Mouse (Mus musculus): ENCODE results near the gene Nup93. TPM values are rescaled to one million over a fixed set of nuclear protein-coding genes. Genes with fewer than 3 reads are reported as not detected.
A peak's percentile ranks its signal among the peaks of the same experiment; 100 is the strongest.

The Nup93 gene
- polyA plus RNA-seq, 1 experiment from 2014 or later = 91.6 TPM

DNA sequence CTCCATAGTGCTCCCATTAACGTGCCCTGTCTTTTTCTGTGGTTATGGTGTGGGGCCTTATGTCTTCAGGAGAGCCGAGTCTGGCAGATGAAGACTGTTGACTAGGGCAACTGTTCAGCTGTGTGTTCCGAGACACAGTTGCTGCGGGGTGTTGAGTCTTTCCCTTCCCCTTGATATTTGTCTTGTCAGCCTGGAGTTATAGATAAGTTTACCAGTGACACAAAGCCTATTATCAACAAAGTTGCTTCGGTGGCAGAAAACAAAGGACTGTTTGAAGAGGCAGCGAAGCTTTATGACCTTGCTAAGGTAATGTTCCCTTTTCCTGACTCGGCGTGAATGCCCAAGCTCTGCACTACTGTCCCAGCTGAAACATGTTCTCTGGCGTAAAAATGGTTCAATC is 93.3 kb downstream of the Nup93 start:
- Histone ChIP-seq H3K9ac (no peak overlapping the region), H3K4me3 (replicated peaks) (no peak overlapping the region), H3K4me1 (no peaks in the 10 kb centered on the region), H3K27ac (no peak overlapping the region), H3K4me2 (no peak overlapping the region), H3K9me3 (replicated peaks) (no peaks in the 10 kb centered on the region), H3K36me3 (peaks cover 91% of the 10 kb centered on the region), H3K27me3 (no peaks in the 10 kb centered on the region)
- WGBS = 86% methylated on average over 9 of the region's 9 CpGs
- ATAC-seq (replicated peaks; ENCODE audit: low FRiP score) = no peak

DNA sequence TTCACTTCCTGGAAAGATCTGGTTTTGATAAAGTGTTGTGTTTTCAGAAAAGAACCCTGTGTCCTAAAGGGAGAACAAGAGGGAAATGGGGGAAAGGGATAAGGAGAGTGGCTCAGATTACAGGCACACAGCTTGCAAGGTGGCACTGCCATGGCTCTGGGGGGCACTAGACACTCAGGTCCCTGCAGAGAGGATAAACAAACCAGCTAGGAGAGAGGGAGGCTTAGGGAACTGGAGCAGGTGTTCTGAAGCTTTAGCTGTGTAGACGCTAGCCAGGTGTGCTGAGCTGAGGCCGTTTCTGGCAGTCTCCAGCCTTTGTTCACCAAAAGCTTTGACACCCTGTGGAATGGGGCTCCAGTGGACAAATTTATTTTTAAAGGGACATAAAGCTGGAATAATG is 99.7 kb downstream of the Nup93 start:
- H3K4me3 ChIP-seq (replicated peaks) = no peak overlapping the region
- H3K4me1 ChIP-seq = no peaks in the 10 kb centered on the region
- peaks cover 58% of the 10 kb centered on the region for H3K36me3 ChIP-seq
- no peak for ATAC-seq (replicated peaks; ENCODE audit: low FRiP score)
- 79% methylated on average over 2 of the region's 2 CpGs for WGBS
- H3K9me3 ChIP-seq (replicated peaks) = no peaks in the 10 kb centered on the region
- H3K27ac ChIP-seq = no peak overlapping the region
- no peaks in the 10 kb centered on the region for H3K27me3 ChIP-seq
- H3K4me2 ChIP-seq = no peak overlapping the region
- H3K9ac ChIP-seq = no peak overlapping the region

DNA sequence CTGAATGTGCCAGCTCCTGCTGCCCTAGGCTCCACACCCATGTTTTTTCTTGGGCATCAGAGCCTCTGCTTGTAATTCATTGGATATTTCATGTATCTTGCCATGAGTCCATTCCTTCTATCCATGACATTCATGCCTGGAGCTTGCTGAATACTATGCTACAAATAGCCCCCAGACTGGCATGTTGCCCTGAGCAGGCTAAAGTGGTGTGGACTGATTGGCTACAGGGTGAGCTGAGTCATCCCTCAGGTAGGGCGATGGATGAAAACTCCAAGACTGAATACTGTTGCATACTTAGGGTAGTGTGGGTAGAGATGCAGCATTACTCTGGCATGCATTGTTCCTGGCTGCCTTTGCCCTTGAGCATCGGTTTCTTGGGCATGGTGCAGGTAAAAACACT is 102.9 kb downstream of the Nup93 start:
- Histone ChIP-seq H3K27me3 (no peaks in the 10 kb centered on the region), H3K4me1 (no peaks in the 10 kb centered on the region), H3K4me2 (no peak overlapping the region), H3K4me3 (replicated peaks) (no peak overlapping the region), H3K9me3 (replicated peaks) (no peaks in the 10 kb centered on the region), H3K27ac (no peak overlapping the region), H3K36me3 (peaks cover 29% of the 10 kb centered on the region), H3K9ac (no peak overlapping the region)
- 91% methylated on average over 2 of the region's 2 CpGs for WGBS
- ATAC-seq (replicated peaks; ENCODE audit: low FRiP score) = no peak

DNA sequence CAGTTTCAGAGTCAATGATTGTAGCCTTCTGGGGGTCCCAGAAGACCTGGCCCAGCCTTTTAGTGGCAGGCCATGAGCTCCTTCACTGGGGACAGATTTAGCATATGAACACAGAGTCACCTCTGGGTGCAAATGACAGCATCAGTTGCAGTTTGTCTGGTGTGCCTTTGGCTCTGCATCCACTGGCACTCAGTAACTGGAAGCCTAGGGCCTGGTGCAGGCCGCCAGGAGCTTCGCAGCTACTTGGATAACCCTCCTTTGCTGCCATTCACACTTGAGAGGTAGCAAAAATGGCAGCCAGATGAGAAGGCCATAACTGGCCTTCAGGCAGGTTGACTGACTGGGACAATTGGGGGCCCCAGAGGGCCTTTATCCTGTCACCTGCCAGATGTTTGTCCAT is 103.3 kb downstream of the Nup93 start:
- no peaks in the 10 kb centered on the region for H3K4me1 ChIP-seq
- H3K9ac ChIP-seq = no peak overlapping the region
- no peaks in the 10 kb centered on the region for H3K9me3 ChIP-seq (replicated peaks)
- ATAC-seq (replicated peaks; ENCODE audit: low FRiP score) = no peak
- no peak overlapping the region for H3K4me3 ChIP-seq (replicated peaks)
- H3K27ac ChIP-seq = no peak overlapping the region
- no peak overlapping the region for H3K4me2 ChIP-seq
- 95% methylated on average over 2 of the region's 2 CpGs for WGBS
- H3K27me3 ChIP-seq = no peaks in the 10 kb centered on the region
- peaks cover 24% of the 10 kb centered on the region for H3K36me3 ChIP-seq

DNA sequence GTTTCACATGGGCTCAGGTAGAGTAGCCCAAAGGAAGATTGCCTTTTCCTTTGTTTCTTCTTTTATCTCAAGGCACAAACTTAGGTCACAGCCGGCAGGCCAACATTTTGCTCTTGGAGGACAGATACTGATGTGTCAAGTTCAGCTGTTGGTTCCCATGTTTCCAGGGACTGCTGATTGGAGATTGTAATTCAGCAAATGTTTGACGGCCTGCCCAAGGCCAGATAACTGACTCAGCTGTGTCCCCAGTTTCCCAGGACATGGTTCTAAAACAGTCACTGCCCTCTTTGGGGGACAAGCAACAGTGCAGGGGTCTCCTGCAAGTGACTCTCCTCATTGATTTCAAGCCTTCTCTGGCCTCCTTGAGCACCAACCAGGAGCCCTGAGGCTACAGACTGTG is 105.7 kb downstream of the Nup93 start:
- no peaks in the 10 kb centered on the region for H3K4me1 ChIP-seq
- H3K4me3 ChIP-seq (replicated peaks) = no peak overlapping the region
- peaks cover 11% of the 10 kb centered on the region for H3K36me3 ChIP-seq
- no peak overlapping the region for H3K9ac ChIP-seq
- H3K9me3 ChIP-seq (replicated peaks) = no peaks in the 10 kb centered on the region
- no peak for ATAC-seq (replicated peaks; ENCODE audit: low FRiP score)
- no peaks in the 10 kb centered on the region for H3K27me3 ChIP-seq
- no peak overlapping the region for H3K4me2 ChIP-seq
- WGBS = 84% methylated on average over 2 of the region's 2 CpGs
- H3K27ac ChIP-seq = no peak overlapping the region

DNA sequence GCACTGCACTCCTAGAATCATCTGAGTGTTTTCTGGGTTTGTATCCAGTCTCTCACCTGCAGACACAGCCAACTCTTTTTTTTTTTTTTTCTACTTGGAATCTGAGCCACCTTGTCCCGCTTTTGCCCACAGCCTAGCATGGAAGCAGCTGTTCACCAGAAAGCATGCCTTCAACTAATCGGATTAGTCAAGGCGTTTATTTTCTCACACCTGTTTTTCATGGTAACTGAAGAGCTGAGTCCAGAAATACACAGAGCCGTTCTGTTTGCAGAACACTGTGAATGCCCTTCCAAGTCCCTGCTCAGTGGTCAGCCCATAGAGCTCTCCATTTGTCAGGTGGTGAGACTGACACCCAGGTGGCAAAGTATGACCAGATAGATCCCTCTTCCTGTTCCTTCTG is 107.7 kb downstream of the Nup93 start:
- H3K27ac ChIP-seq = no peak overlapping the region
- no peaks in the 10 kb centered on the region for H3K27me3 ChIP-seq
- ATAC-seq (replicated peaks; ENCODE audit: low FRiP score) = no peak
- WGBS = 72% methylated on average over 4 of the region's 4 CpGs
- H3K4me1 ChIP-seq = no peaks in the 10 kb centered on the region
- no peak overlapping the region for H3K4me2 ChIP-seq
- H3K36me3 ChIP-seq = no peaks in the 10 kb centered on the region
- H3K9me3 ChIP-seq (replicated peaks) = no peaks in the 10 kb centered on the region
- H3K4me3 ChIP-seq (replicated peaks) = no peak overlapping the region
- H3K9ac ChIP-seq = no peak overlapping the region

DNA sequence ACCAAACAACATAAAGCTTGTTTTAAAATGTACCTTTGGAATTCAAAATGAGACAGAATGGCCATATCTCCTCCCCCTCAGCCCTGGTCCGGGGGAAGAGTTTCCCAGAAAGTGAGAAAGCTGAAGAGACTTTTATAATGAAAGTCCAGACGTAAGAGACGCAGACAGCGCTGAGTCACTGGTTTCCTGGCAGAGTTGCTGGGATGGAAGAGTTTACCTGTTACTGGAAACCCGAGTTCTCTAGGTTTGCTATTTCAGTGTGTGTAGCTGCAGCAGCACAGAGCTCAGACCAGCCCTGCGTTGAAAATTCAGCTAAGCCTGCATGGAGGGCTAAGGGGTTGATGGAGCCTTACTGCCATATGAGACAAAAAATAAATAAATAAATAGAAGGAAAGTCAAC is 108.7 kb downstream of the Nup93 start:
- Histone ChIP-seq H3K27ac (no peak overlapping the region), H3K4me3 (replicated peaks) (no peak overlapping the region), H3K36me3 (no peaks in the 10 kb centered on the region), H3K4me2 (no peak overlapping the region), H3K9me3 (replicated peaks) (no peaks in the 10 kb centered on the region), H3K9ac (no peak overlapping the region), H3K4me1 (no peaks in the 10 kb centered on the region), H3K27me3 (no peaks in the 10 kb centered on the region)
- 77% methylated on average over 6 of the region's 6 CpGs for WGBS
- ATAC-seq (replicated peaks; ENCODE audit: low FRiP score) = no peak

DNA sequence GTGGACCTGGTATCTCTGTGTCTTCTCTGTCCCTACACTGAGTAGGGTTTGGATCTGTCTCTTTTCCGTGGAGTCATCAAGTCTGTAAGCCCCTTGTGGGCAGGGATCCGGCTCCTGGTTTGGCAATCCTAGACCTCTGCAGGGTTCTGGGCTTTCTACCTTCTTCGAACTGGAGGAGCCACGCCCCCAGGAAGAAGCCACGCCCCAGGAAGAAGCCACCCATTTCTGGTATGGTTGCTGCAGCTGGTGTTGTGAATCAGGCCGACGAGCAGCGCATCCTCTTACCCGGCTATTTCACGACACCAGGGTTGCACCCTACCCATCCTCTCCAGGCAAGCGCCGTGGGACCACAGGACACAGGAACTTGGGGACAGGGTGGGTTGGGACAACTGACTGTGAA is 109.7 kb downstream of the Nup93 start:
- Histone ChIP-seq H3K27ac (no peak overlapping the region), H3K36me3 (no peaks in the 10 kb centered on the region), H3K4me3 (replicated peaks) (no peak overlapping the region), H3K4me2 (no peak overlapping the region), H3K4me1 (no peaks in the 10 kb centered on the region), H3K9ac (no peak overlapping the region), H3K9me3 (replicated peaks) (no peaks in the 10 kb centered on the region), H3K27me3 (no peaks in the 10 kb centered on the region)
- WGBS = 54% methylated on average over 12 of the region's 12 CpGs
- ATAC-seq (replicated peaks; ENCODE audit: low FRiP score) = no peak

DNA sequence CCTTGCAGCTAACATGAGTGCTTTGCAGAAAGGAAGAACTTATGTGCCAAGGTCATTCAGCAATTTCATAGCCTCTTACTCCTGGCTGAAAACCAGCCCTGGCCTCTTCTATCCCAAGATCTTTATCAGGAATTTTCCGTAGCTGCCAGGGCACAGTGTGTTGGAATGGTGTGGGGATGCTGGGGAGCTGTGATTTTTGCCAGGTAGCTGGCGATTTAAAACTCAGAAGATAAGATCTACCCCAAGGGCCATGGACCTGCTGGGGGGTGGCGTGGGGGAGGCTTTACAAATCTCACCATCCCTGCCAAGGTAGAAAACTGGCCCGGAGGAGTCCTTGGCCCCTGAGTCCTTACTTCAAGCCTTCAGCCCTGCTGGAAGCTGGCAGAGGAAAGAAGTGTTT is 111.7 kb downstream of the Nup93 start:
- Histone ChIP-seq H3K36me3 (no peaks in the 10 kb centered on the region), H3K27ac (no peak overlapping the region), H3K4me3 (replicated peaks) (no peak overlapping the region), H3K27me3 (no peaks in the 10 kb centered on the region), H3K9me3 (replicated peaks) (no peaks in the 10 kb centered on the region), H3K4me1 (no peaks in the 10 kb centered on the region), H3K4me2 (no peak overlapping the region), H3K9ac (no peak overlapping the region)
- WGBS = 68% methylated on average over 4 of the region's 4 CpGs
- ATAC-seq (replicated peaks; ENCODE audit: low FRiP score) = no peak

DNA sequence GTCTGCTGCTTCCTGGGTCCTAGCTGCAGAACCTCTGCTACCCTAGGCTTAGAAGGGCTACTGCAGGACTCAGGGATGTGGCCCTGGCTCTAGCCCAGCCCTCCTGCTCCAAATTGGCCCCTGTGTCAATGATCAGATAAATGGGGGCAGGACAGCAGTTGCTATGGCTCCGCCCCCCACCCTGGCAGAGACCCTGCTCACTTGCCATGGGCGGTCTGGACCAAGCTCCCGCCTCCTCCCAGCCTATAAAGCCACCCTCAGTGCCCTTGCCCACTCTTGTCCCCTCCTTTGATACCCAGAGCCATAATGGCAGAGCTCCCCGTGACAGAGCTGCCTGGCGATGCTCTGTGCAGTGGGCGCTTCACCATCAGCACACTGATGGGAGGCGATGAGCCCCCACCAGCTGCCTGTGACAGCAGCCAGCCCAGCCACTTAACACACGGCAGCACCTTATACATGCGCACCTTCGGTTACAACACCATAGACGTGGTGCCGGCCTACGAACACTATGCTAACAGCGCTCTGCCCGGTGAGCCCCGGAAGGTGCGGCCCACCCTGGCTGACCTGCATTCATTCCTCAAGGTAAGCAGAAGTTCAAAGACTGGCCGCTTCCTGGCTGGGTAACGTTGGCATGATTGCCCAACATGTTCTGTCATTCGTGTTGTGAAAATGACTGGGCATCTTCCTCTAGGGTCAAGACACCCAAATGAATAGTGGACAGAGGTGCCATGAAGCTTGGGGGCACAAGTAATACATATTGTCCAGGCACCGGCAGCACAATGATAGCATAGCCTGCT is 114.8 kb downstream of the Nup93 start, which contains the start of gene Slc12a3:
Slc12a3 (plus strand) TSS at position 270 of the 797 bp plus-strand sequence.
- H3K27me3 ChIP-seq = no peaks in the 10 kb centered on the region
- no peak for ATAC-seq (replicated peaks; ENCODE audit: low FRiP score)
- WGBS = 77% methylated on average over 21 of the region's 21 CpGs

DNA sequence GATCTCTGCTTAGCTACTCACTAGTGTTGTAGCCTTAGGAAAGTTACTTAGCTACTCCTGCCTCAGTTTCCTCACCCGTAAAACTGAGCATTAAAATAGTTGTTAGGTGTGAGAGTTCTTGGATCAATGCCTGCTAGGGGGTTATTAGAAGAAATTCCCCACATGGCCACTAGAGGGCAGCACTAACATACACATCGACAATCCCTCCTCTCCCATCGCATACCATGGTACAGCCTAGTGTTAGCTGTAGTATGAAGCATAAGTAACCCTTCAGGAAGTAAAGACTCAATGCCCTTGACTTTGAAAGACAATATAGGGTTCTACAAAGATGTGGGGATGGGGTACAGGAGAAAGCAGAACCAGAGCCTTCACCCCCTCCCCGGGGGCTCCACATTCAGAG is 116.4 kb downstream of the Nup93 start:
- Histone ChIP-seq H3K9me3 (replicated peaks) (no peaks in the 10 kb centered on the region), H3K4me1 (no peaks in the 10 kb centered on the region), H3K27ac (no peak overlapping the region), H3K27me3 (no peaks in the 10 kb centered on the region), H3K4me3 (replicated peaks) (no peak overlapping the region), H3K9ac (no peak overlapping the region), H3K36me3 (no peaks in the 10 kb centered on the region), H3K4me2 (no peak overlapping the region)
- 32% methylated on average over 4 of the region's 4 CpGs for WGBS
- ATAC-seq (replicated peaks; ENCODE audit: low FRiP score) = no peak

More for the DNA sequence above, 114.8 kb downstream of the Nup93 start, which contains the start of gene Slc12a3:
- H3K9me3 ChIP-seq (replicated peaks) = no peaks in the 10 kb centered on the region
- H3K9ac ChIP-seq = no peak within 1 kb of the TSS
- H3K4me1 ChIP-seq = no peaks in the 10 kb centered on the region
- no peak within 1 kb of the TSS for H3K4me2 ChIP-seq
- no peaks in the 10 kb centered on the region for H3K36me3 ChIP-seq
- H3K27ac ChIP-seq = no peak within 1 kb of the TSS
- H3K4me3 ChIP-seq (replicated peaks) = no peak within 1 kb of the TSS

DNA sequence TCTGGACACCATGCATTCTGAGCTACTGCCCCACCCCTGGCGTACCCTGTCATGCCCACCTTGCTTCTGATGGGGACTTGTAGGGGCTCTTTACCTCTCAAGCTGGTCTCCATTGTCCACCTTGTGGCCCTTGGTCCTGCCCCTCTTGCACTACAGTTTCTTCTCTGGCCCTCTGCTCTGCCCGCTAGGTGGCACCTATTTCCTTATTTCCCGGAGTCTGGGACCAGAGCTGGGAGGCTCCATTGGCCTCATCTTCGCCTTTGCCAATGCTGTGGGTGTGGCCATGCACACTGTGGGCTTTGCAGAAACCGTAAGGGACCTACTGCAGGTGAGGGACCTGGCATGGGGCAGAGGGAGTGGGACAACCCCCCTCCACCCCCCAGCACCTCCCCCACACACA is 119.0 kb downstream of the Nup93 start:
- Histone ChIP-seq H3K27me3 (no peaks in the 10 kb centered on the region), H3K4me3 (replicated peaks) (no peak overlapping the region), H3K4me2 (no peak overlapping the region), H3K9ac (no peak overlapping the region), H3K9me3 (replicated peaks) (no peaks in the 10 kb centered on the region), H3K4me1 (no peaks in the 10 kb centered on the region), H3K27ac (no peak overlapping the region), H3K36me3 (no peaks in the 10 kb centered on the region)
- 0 out of 2 replicates have a peak, but pooled peaks have one; percentile 23 for ATAC-seq (replicated peaks; ENCODE audit: low FRiP score)
- WGBS = 52% methylated on average over 5 of the region's 5 CpGs

DNA sequence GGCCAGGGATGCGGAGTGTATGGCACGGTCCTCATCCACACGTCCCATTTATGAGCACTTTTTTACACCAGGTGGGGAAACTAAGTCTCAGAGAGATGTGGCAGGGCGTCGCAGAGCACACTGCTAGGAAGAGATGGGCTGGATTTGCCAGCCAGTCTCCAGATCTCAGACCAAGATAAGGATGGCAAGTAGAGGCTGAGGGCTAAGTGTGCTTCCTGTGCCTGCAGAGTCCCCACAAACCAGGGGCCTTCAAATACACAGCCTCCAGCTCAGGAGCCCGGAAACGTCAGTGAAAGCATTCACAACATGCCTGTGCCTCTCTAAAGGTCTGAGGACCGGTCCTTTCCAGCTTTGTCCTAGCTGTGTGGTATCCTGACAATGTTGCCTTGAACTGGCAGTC is 123.2 kb downstream of the Nup93 start:
- H3K9ac ChIP-seq = no peak overlapping the region
- ATAC-seq (replicated peaks; ENCODE audit: low FRiP score) = no peak
- H3K4me2 ChIP-seq = no peak overlapping the region
- no peaks in the 10 kb centered on the region for H3K27me3 ChIP-seq
- H3K9me3 ChIP-seq (replicated peaks) = no peaks in the 10 kb centered on the region
- WGBS = 72% methylated on average over 8 of the region's 8 CpGs
- no peaks in the 10 kb centered on the region for H3K4me1 ChIP-seq
- no peaks in the 10 kb centered on the region for H3K36me3 ChIP-seq
- H3K4me3 ChIP-seq (replicated peaks) = no peak overlapping the region
- no peak overlapping the region for H3K27ac ChIP-seq
